ENCODE assay signal across 10 mouse cellular contexts in genomic region chr2:59824289-59824688, GRCm38 (mm10). TPM values are rescaled to one million over a fixed set of nuclear protein-coding genes. Genes with fewer than 3 reads are reported as not detected.
DNase-seq lines count a peak whose midpoint lies in the region; ATAC-seq and TF ChIP-seq lines count a peak whose summit lies in the region.
"Had no signal": no experiment of that assay in that cellular context is flagged by ENCODE, and none has a peak within 500 bp of the region (broad histone marks: within the 10 kb centered on the region; RNA-seq: fewer than 3 reads in every experiment).

No protein-coding gene starts in this region.

- POLR2A ChIA-PET in Patski (lab: Charles Lee) = no interaction called here

- H3K79me3 ChIP-seq in C2C12 (ENCODE audit: low read depth) = no peaks in the 10 kb centered on the region

- no peak overlapping the region for H3ac ChIP-seq in C2C12 (ENCODE audit: control insufficient read depth, insufficient read length, low read depth)

- no peaks in the 10 kb centered on the region for H3K79me2 ChIP-seq in C2C12 (ENCODE audit: control insufficient read depth, insufficient read depth)

- in situ Hi-C loops in Patski (cut with MboI; ENCODE audit: low pct_unique_long_range_greater_than_20kb) = no loop called here

- no peak overlapping the region for H3K4me3 ChIP-seq in C2C12 (ENCODE audit: insufficient read depth, poor library complexity, severe bottlenecking)
- H3K4me3 ChIP-seq in heart, embryonic 10.5 days = no peak overlapping the region
- no peak overlapping the region for H3K4me3 ChIP-seq in midbrain, embryonic 15.5 days
- no peak overlapping the region for H3K4me3 ChIP-seq in liver, postnatal 0 days (ENCODE audit: low read depth, low read length)
- H3K4me3 ChIP-seq: forebrain, embryonic 13.5 days; midbrain, embryonic 12.5 days had no signal

- WGBS in heart, embryonic 10.5 days = 43% methylated on average over 8 of the region's 8 CpGs
- 65% methylated on average over 8 of the region's 8 CpGs for WGBS in midbrain, embryonic 15.5 days
- WGBS in liver, postnatal 0 days (ENCODE audit: insufficient replicate concordance) = 71% methylated on average over 8 of the region's 8 CpGs

- H3K36me3 ChIP-seq in C2C12 (ENCODE audit: control insufficient read depth, insufficient read depth) = peaks cover 63% of the 10 kb centered on the region
- peaks cover 41% of the 10 kb centered on the region for H3K36me3 ChIP-seq in heart, embryonic 10.5 days
- no peaks in the 10 kb centered on the region for H3K36me3 ChIP-seq in midbrain, embryonic 15.5 days (replicated peaks)
- H3K36me3 ChIP-seq in liver, postnatal 0 days (replicated peaks; ENCODE audit: insufficient read depth, low read length) = peaks cover 6% of the 10 kb centered on the region
- H3K36me3 ChIP-seq: midbrain, embryonic 12.5 days had no signal

- TF ChIP-seq CTCF in C2C12 (IDR thresholded peaks at IDR 0.05; ENCODE audit: control insufficient read depth, insufficient read depth, insufficient read length) = no peak
- TF ChIP-seq CTCF in Patski (IDR thresholded peaks at IDR 0.05) = no peak
- TF ChIP-seq CTCF in liver, postnatal 0 days (IDR thresholded peaks at IDR 0.05; ENCODE audit: low read depth) = no peak

- DNase-seq in Patski (ENCODE audit: low read depth, low spot score) = peak; percentile 83
- peak; percentile 88 for DNase-seq in heart, embryonic 10.5 days (ENCODE audit: low spot score)
- peak; percentile 80 for DNase-seq in lung, postnatal 10 days
- DNase-seq in left cerebral cortex, adult 18-20 months (ENCODE audit: low spot score in 2 of 2) = no peak
- DNase-seq in liver, postnatal 0 days = no peak
- DNase-seq: thymus, postnatal 25 days had no signal

- ATAC-seq in Patski = peak; percentile 78
- ATAC-seq in midbrain, embryonic 15.5 days (replicated peaks) = no peak
- ATAC-seq in liver, postnatal 0 days = no peak
- ATAC-seq: forebrain, embryonic 13.5 days had no signal

- H3K27ac ChIP-seq in heart, embryonic 10.5 days = peak overlapping the region; percentile 90
- H3K27ac ChIP-seq in midbrain, embryonic 15.5 days = no peak overlapping the region
- no peak overlapping the region for H3K27ac ChIP-seq in liver, postnatal 0 days (ENCODE audit: low read depth)
- H3K27ac ChIP-seq: forebrain, embryonic 13.5 days; midbrain, embryonic 12.5 days had no signal

- peaks cover 61% of the 10 kb centered on the region for H3K4me1 ChIP-seq in heart, embryonic 10.5 days
- H3K4me1 ChIP-seq in midbrain, embryonic 15.5 days = peaks cover 25% of the 10 kb centered on the region
- H3K4me1 ChIP-seq in liver, postnatal 0 days (ENCODE audit: insufficient read depth) = no peaks in the 10 kb centered on the region

- CTCF ChIA-PET in Patski (lab: Charles Lee) = no interaction called here

- H3K27me3 ChIP-seq in C2C12 (ENCODE audit: control insufficient read depth, insufficient read depth, insufficient read length) (no peaks in the 10 kb centered on the region), Patski (no peaks in the 10 kb centered on the region)
- H3K27me3 ChIP-seq in heart, embryonic 10.5 days (ENCODE audit: insufficient read depth, poor library complexity, severe bottlenecking) = no peaks in the 10 kb centered on the region
- no peaks in the 10 kb centered on the region for H3K27me3 ChIP-seq in midbrain, embryonic 15.5 days (replicated peaks)
- H3K27me3 ChIP-seq in liver, postnatal 0 days (ENCODE audit: insufficient read depth, low read length) = no peaks in the 10 kb centered on the region
- H3K27me3 ChIP-seq: forebrain, embryonic 13.5 days; midbrain, embryonic 12.5 days had no signal

- no peak overlapping the region for H3K4me2 ChIP-seq in midbrain, embryonic 15.5 days
- no peak overlapping the region for H3K4me2 ChIP-seq in liver, postnatal 0 days (ENCODE audit: low read depth, low read length)
- H3K4me2 ChIP-seq: forebrain, embryonic 13.5 days; midbrain, embryonic 12.5 days had no signal

- H3K9ac ChIP-seq in midbrain, embryonic 15.5 days = no peak overlapping the region
- no peak overlapping the region for H3K9ac ChIP-seq in liver, postnatal 0 days (replicated peaks)
- H3K9ac ChIP-seq: forebrain, embryonic 13.5 days; midbrain, embryonic 12.5 days had no signal

- TF ChIP-seq EP300 in liver, postnatal 0 days (IDR thresholded peaks at IDR 0.05; ENCODE audit: low read depth) = no peak

- no peaks in the 10 kb centered on the region for H3K9me3 ChIP-seq in heart, embryonic 10.5 days
- H3K9me3 ChIP-seq in midbrain, embryonic 15.5 days = no peaks in the 10 kb centered on the region
- H3K9me3 ChIP-seq in liver, postnatal 0 days (ENCODE audit: low read length) = no peaks in the 10 kb centered on the region
- H3K9me3 ChIP-seq: forebrain, embryonic 13.5 days; midbrain, embryonic 12.5 days had no signal

TF ChIP-seq in C2C12, 6 proteins besides CTCF, POLR2A, EP300 and RAD21:
- TF ChIP-seq USF1 (IDR thresholded peaks at IDR 0.05; ENCODE audit: low read depth) (no peak), CEBPB (IDR thresholded peaks at IDR 0.05; ENCODE audit: low read depth) (peak; percentile 21), MYOD1 (IDR thresholded peaks at IDR 0.05; ENCODE audit: control insufficient read depth, insufficient read length, low read depth) (no peak), FOSL1 (IDR thresholded peaks at IDR 0.05; ENCODE audit: insufficient read depth, low read length, poor library complexity, severe bottlenecking) (peak; percentile 44), MYOG (IDR thresholded peaks at IDR 0.05; ENCODE audit: control insufficient read depth, extremely low read depth, insufficient read length) (no peak), MAX (IDR thresholded peaks at IDR 0.05) (no peak)

RNA-seq across cellular contexts. Expression of gene Wdsub1, which starts 58.1 kb away (rescaled TPM):
- polyA plus RNA-seq in C2C12 (2012; fragmentation: generic; extraction: Trizol) (20.0 TPM), Patski (2021) (54.4 TPM)
- 37.6 and 47.0 TPM in 2 replicates for polyA plus RNA-seq in heart, embryonic 10.5 days (2016; fragmentation: Nextera tagmentation; extraction: Ambion mirVana)
- 18.1 and 19.1 TPM in 2 replicates for polyA plus RNA-seq in midbrain, embryonic 15.5 days (2015; fragmentation: Nextera tagmentation; extraction: Ambion mirVana)
- 10 to 100 TPM; 16.1 to 17.6 TPM for total RNA-seq in left cerebral cortex, adult 18-20 months (2021)
- polyA plus RNA-seq in liver, postnatal 0 days (2015; fragmentation: Nextera tagmentation; extraction: Ambion mirVana) = 7.6 and 8.3 TPM in 2 replicates

Comparison
In these comparisons a context has a peak if more than half of its experiments do, and no peak if none do; other contexts are left out.
1. DNase-seq: peak in Patski (single experiment), heart, embryonic 10.5 days (single experiment) and lung, postnatal 10 days (single experiment); none in left cerebral cortex, adult 18-20 months (0 of 2) and liver, postnatal 0 days (single experiment).